Mouse (Mus musculus): ENCODE measurements around the gene Cdk1. TPM values are rescaled to one million over a fixed set of nuclear protein-coding genes. Genes with fewer than 3 reads are reported as not detected.

The Cdk1 gene
- total and polyA plus RNA-seq, 3 experiments, result 0.52 to 1.1 (median 1.1) TPM

GRCm38 (mm10) chr10:69372061-69372460 lies 19.3 kb upstream of the Cdk1 start:
- Histone ChIP-seq H3K9ac (ENCODE audit: low read depth, low read length) (no peak overlapping the region), H3K36me3 (ENCODE audit: control insufficient read depth, insufficient read depth, low read length) (no peaks in the 10 kb centered on the region), H3K4me3 (no peak overlapping the region), H3K79me2 (replicated peaks; ENCODE audit: control insufficient read depth, insufficient read depth, low read length) (no peaks in the 10 kb centered on the region), H3K27me3 (ENCODE audit: control insufficient read depth, insufficient read depth, low read length) (no peaks in the 10 kb centered on the region), H3K4me1 (ENCODE audit: control insufficient read depth, insufficient read depth, low read length) (no peaks in the 10 kb centered on the region), H3K27ac (no peak overlapping the region)
- DNase-seq, result no peak
- TF ChIP-seq POLR2A (IDR thresholded peaks at IDR 0.05; ENCODE audit: insufficient read depth, low read depth, low read length), result no peak
- TF ChIP-seq CTCF (IDR thresholded peaks at IDR 0.05), result no peak
- TF ChIP-seq EP300 (IDR thresholded peaks at IDR 0.05; ENCODE audit: insufficient read depth, low read depth, low read length), result no peak
- whole genome bisulfite sequencing, result 81% methylated on average over 14 of the region's 14 CpGs
- intact Hi-C loops (cut with DNase I), result loop anchor here (5.0 kb wide), 1 partner anchor 280 kb away; no protein-coding TSS in a partner anchor

GRCm38 (mm10) chr10:69371441-69371840 lies 18.7 kb upstream of the Cdk1 start:
- intact Hi-C loops (cut with DNase I), result loop anchor here (5.0 kb wide), 1 partner anchor 281 kb away; no protein-coding TSS in a partner anchor

GRCm38 (mm10) chr10:69369321-69369720 lies 16.6 kb upstream of the Cdk1 start:
- DNase-seq, result no peak
- WGBS, result 81% methylated on average over 6 of the region's 6 CpGs
- H3K79me2 ChIP-seq (replicated peaks; ENCODE audit: control insufficient read depth, insufficient read depth, low read length), result no peaks in the 10 kb centered on the region
- no peak overlapping the region for H3K4me3 ChIP-seq
- H3K27ac ChIP-seq, result no peak overlapping the region
- no peak overlapping the region for H3K9ac ChIP-seq (ENCODE audit: low read depth, low read length)
- intact Hi-C loops (cut with DNase I), result no loop called here
- TF ChIP-seq CTCF (IDR thresholded peaks at IDR 0.05), result no peak
- TF ChIP-seq POLR2A (IDR thresholded peaks at IDR 0.05; ENCODE audit: insufficient read depth, low read depth, low read length), result no peak
- TF ChIP-seq EP300 (IDR thresholded peaks at IDR 0.05; ENCODE audit: insufficient read depth, low read depth, low read length), result no peak
- no peaks in the 10 kb centered on the region for H3K27me3 ChIP-seq (ENCODE audit: control insufficient read depth, insufficient read depth, low read length)
- H3K4me1 ChIP-seq (ENCODE audit: control insufficient read depth, insufficient read depth, low read length), result no peaks in the 10 kb centered on the region
- H3K36me3 ChIP-seq (ENCODE audit: control insufficient read depth, insufficient read depth, low read length), result no peaks in the 10 kb centered on the region

More at GRCm38 (mm10) chr10:69371441-69371840, 18.7 kb upstream of the Cdk1 start:
- Histone ChIP-seq H3K4me1 (ENCODE audit: control insufficient read depth, insufficient read depth, low read length) (no peaks in the 10 kb centered on the region), H3K79me2 (replicated peaks; ENCODE audit: control insufficient read depth, insufficient read depth, low read length) (no peaks in the 10 kb centered on the region), H3K9ac (ENCODE audit: low read depth, low read length) (no peak overlapping the region), H3K36me3 (ENCODE audit: control insufficient read depth, insufficient read depth, low read length) (no peaks in the 10 kb centered on the region), H3K27me3 (ENCODE audit: control insufficient read depth, insufficient read depth, low read length) (no peaks in the 10 kb centered on the region), H3K4me3 (no peak overlapping the region), H3K27ac (no peak overlapping the region)
- DNase-seq, result peak in 1 of 2 experiments; percentile 43
- WGBS, result 15% methylated on average over 10 of the region's 10 CpGs
- TF ChIP-seq CTCF (IDR thresholded peaks at IDR 0.05) (peak; percentile 82), EP300 (IDR thresholded peaks at IDR 0.05; ENCODE audit: insufficient read depth, low read depth, low read length) (no peak)

GRCm38 (mm10) chr10:69366877-69367387 lies 14.2 kb upstream of the Cdk1 start:
- no peak overlapping the region for H3K4me3 ChIP-seq
- no peaks in the 10 kb centered on the region for H3K27me3 ChIP-seq (ENCODE audit: control insufficient read depth, insufficient read depth, low read length)
- no peaks in the 10 kb centered on the region for H3K79me2 ChIP-seq (replicated peaks; ENCODE audit: control insufficient read depth, insufficient read depth, low read length)
- TF ChIP-seq EP300 (IDR thresholded peaks at IDR 0.05; ENCODE audit: insufficient read depth, low read depth, low read length) (no peak), POLR2A (IDR thresholded peaks at IDR 0.05; ENCODE audit: insufficient read depth, low read depth, low read length) (no peak), CTCF (IDR thresholded peaks at IDR 0.05) (peak; percentile 52)
- H3K4me1 ChIP-seq (ENCODE audit: control insufficient read depth, insufficient read depth, low read length), result no peaks in the 10 kb centered on the region
- intact Hi-C loops (cut with DNase I), result no loop called here
- no peak overlapping the region for H3K9ac ChIP-seq (ENCODE audit: low read depth, low read length)
- no peak for DNase-seq
- 90% methylated on average over 13 of the region's 13 CpGs for WGBS
- H3K36me3 ChIP-seq (ENCODE audit: control insufficient read depth, insufficient read depth, low read length), result no peaks in the 10 kb centered on the region
- no peak overlapping the region for H3K27ac ChIP-seq

GRCm38 (mm10) chr10:69366208-69366607 lies 13.5 kb upstream of the Cdk1 start:
- no peaks in the 10 kb centered on the region for H3K27me3 ChIP-seq (ENCODE audit: control insufficient read depth, insufficient read depth, low read length)
- no peaks in the 10 kb centered on the region for H3K4me1 ChIP-seq (ENCODE audit: control insufficient read depth, insufficient read depth, low read length)
- H3K27ac ChIP-seq, result no peak overlapping the region
- H3K9ac ChIP-seq (ENCODE audit: low read depth, low read length), result no peak overlapping the region
- DNase-seq, result peak in 1 of 2 experiments; percentile 24
- H3K36me3 ChIP-seq (ENCODE audit: control insufficient read depth, insufficient read depth, low read length), result no peaks in the 10 kb centered on the region
- H3K79me2 ChIP-seq (replicated peaks; ENCODE audit: control insufficient read depth, insufficient read depth, low read length), result no peaks in the 10 kb centered on the region
- 66% methylated on average over 11 of the region's 11 CpGs for WGBS
- no peak overlapping the region for H3K4me3 ChIP-seq
- TF ChIP-seq EP300 (IDR thresholded peaks at IDR 0.05; ENCODE audit: insufficient read depth, low read depth, low read length) (no peak), CTCF (IDR thresholded peaks at IDR 0.05) (no peak), POLR2A (IDR thresholded peaks at IDR 0.05; ENCODE audit: insufficient read depth, low read depth, low read length) (no peak)
- intact Hi-C loops (cut with DNase I), result no loop called here

GRCm38 (mm10) chr10:69359666-69360065 lies 6.9 kb upstream of the Cdk1 start:
- H3K27ac ChIP-seq, result no peak overlapping the region
- TF ChIP-seq EP300 (IDR thresholded peaks at IDR 0.05; ENCODE audit: insufficient read depth, low read depth, low read length), result no peak
- TF ChIP-seq POLR2A (IDR thresholded peaks at IDR 0.05; ENCODE audit: insufficient read depth, low read depth, low read length), result no peak
- TF ChIP-seq CTCF (IDR thresholded peaks at IDR 0.05), result no peak
- H3K9ac ChIP-seq (ENCODE audit: low read depth, low read length), result no peak overlapping the region
- WGBS, result 84% methylated on average over 1 of the region's 1 CpGs
- H3K4me3 ChIP-seq, result no peak overlapping the region
- no peaks in the 10 kb centered on the region for H3K79me2 ChIP-seq (replicated peaks; ENCODE audit: control insufficient read depth, insufficient read depth, low read length)
- no peak for DNase-seq
- intact Hi-C loops (cut with DNase I), result no loop called here
- H3K36me3 ChIP-seq (ENCODE audit: control insufficient read depth, insufficient read depth, low read length), result no peaks in the 10 kb centered on the region
- no peaks in the 10 kb centered on the region for H3K27me3 ChIP-seq (ENCODE audit: control insufficient read depth, insufficient read depth, low read length)
- no peaks in the 10 kb centered on the region for H3K4me1 ChIP-seq (ENCODE audit: control insufficient read depth, insufficient read depth, low read length)
